Mouse (Mus musculus): ENCODE measurements around the gene Slc40a1.
A peak's percentile ranks its signal among the peaks of the same experiment; 100 is the strongest.

The Slc40a1 gene

GRCm38 (mm10) chr1:45926393-45926763 is at the start of gene Slc40a1:
Slc40a1 (minus strand) TSS chr1:45926523.
- no peak for DNase-seq

GRCm38 (mm10) chr1:45971314-45971713 is 45.0 kb upstream of the Slc40a1 start:
- no peak for DNase-seq

- DNase-seq, result no peak
Observed at GRCm38 (mm10) chr1:45948988-45949387, 22.7 kb upstream of the Slc40a1 start.

GRCm38 (mm10) chr1:45947843-45948242 is 21.5 kb upstream of the Slc40a1 start:
- no peak for DNase-seq

GRCm38 (mm10) chr1:45931127-45931526 is 4.8 kb upstream of the Slc40a1 start:
- DNase-seq, result no peak

DNA sequence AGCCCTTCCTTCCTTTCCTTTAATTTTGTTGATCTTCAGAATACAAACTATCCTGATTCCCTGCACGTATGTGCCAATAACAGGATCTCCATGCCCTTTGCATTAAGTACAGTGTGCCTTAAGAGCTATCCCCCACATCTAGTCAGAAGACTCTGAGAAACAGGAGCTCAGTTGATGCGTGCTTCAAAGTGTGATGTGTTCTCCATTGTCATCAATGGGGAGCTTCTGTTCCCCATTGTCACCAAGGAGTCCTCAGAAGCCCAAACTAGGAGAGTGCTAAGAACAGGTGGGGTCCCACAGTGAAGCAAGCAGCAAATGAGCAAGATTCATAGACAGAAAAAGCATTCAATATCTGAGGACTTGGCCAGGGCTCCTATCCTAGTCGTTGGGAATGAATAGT is 588 bp upstream of the Slc40a1 start:
- DNase-seq, result no peak

DNA sequence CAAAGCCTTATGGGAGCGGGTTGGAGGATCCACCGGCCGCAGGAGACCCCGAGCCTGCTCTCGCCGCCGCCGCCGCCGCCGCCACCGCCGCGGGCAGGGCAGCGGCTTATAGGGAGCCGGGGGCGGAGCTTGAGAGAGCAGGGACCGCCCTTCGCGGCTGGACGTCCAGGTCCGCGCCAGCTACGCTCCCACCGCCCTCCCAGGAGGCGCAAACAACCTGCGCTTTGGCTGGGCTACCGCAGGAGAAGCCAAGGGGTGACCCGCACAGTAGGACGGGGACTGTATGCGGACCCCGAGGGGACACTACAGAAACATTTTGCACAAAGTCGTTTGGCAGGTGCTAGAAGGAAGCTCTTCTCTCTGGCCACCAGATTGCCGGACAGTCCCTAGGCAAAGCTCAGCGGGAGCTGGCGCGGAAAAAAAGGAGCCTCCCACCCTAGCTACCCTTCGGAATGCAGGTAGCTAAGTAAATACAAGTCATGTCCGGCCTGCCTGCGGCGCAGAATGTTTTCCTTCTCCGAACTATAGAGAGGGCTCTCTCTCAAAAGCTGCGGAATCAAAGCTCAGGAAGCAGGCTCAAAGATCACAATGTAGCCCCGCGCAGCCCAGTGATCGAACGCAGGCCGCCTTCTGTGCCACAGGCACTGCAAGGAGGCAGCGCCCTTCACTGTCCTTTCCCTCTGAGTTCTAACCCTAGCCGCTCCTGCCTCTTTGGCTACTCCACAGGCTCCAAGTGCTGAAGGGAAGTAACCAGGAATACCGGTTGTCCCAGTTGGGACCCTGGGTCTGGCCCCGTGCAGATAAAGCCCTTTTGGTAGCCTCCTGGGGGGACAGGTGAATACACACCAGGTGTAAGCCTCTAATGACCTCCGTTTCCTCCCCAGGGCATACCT is 577 bp downstream of the Slc40a1 start:
- peak; percentile 74 for DNase-seq

GRCm38 (mm10) chr1:45925131-45925499 is 1.2 kb downstream of the Slc40a1 start:
- no peak for DNase-seq

GRCm38 (mm10) chr1:45924516-45924915 is 1.8 kb downstream of the Slc40a1 start:
- no peak for DNase-seq

DNA sequence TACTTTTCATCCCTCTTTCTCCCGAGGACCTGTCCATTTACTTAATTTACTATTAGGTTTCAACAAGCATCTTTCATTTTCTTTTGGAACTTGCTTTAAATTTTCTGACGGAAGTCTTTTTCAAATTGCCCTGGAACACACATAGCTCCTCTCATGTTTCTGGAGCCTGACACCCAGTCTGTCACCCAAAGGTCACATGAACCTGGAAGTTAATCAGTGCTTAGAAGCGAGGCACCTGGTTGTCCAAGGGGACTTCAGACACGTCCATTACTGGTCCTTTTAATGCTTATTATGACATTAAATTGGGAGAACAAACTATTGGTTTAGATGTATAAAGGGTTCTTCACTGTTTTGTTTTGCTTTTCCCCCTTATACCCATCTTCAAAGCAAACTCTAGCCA is 3.0 kb downstream of the Slc40a1 start:
- no peak for DNase-seq

DNA sequence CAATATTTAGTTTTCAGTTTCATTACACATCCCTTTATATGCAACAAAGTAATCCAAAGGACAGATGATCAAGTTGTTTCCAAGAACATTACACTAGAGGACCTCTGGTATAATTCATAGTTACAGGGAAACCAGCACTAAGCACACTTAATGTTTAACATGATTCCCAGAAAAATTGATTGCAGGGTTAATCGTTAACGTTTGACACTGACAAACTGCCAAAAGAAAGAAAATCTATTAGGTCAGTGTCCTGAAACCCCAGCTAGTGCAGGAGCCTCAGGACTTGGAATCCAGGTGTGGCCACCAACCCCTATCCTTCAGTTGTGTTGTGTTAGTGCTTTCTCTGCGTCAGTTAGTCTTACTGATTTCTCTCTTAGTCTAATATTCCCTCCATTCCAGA is 5.6 kb downstream of the Slc40a1 start:
- no peak for DNase-seq

DNA sequence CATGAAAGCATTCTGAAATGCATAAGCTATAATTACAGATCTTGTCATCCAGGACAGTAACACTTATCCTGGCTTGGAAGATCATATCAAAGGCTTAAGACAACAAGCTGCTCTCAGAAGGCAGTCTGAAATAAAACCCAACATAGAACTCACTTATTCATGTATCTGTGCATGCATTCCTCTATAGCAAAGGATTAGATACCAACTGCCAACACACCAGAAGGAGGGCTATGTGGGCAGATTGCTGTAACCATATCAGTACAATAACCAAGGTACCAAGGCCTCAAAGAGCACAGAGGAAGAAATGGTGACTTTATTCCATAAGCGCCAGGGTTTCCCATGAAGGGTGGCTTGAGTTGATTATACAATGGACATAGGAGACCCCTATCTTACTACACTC is 6.6 kb downstream of the Slc40a1 start:
- DNase-seq, result no peak

GRCm38 (mm10) chr1:45917136-45917803 is 9.1 kb downstream of the Slc40a1 start:
- no peak for DNase-seq

DNA sequence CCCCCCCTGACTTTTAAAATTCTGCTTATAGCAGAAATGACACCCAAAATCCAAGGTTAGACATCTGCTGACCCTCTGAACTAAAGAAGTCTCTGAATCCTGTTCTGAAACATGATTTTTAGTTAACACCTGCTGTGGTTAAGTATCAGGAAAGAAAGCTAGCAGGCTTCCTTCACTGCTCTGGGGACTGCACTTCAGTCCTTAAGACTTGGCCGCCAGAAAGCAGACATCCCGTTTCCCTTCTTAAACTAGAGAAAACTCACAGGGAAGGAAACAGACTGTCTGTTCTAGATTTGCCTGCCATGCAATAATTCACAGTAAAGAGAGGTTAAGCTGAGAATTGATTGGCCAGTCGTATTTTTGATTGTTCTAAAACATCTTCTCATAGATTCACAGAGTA is 10.1 kb downstream of the Slc40a1 start:
- DNase-seq, result no peak

- DNase-seq, result no peak
Observed at GRCm38 (mm10) chr1:45914236-45914635, 12.1 kb downstream of the Slc40a1 start.

GRCm38 (mm10) chr1:45905107-45905821 is 21.1 kb downstream of the Slc40a1 start:
- no peak for DNase-seq

- DNase-seq, result no peak
Observed at GRCm38 (mm10) chr1:45904161-45904560, 22.2 kb downstream of the Slc40a1 start.

GRCm38 (mm10) chr1:45898044-45898443 is 28.3 kb downstream of the Slc40a1 start:
- DNase-seq, result no peak

DNA sequence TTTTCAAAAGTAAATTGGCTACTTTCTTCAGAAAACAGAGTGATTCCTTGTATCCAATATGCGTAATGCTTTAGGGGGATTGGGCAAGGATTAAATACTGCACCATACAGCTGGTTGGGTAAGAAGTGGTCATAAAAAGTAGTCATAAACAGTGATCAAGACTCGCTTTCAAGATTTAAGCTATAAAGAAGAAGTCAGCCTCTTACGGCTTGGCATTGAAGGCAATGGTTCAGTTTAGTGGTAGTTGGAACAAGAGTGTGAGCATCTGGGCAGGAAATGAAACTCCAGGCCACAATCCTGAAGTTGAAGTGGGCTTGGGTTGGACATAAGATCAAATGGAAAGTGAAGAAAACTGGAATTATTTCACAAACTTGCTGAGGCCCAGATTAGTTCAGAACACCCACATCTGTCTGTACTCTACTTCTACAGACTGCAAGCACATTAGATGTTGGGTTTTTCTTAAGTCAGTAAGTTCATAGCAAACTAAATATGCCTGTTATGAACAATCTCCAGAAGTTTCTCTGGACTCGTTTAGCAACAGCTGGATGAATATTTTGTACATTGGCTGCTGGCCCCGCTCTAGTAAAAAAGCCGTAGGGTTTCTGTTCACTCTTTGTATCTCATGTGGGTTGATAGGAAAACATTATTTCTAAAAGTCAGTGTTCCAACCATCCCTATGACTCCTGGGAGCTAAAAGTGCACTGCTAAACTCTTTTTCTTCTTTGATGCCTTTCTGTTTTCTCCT is 32.0 kb downstream of the Slc40a1 start:
- DNase-seq, result no peak

DNA sequence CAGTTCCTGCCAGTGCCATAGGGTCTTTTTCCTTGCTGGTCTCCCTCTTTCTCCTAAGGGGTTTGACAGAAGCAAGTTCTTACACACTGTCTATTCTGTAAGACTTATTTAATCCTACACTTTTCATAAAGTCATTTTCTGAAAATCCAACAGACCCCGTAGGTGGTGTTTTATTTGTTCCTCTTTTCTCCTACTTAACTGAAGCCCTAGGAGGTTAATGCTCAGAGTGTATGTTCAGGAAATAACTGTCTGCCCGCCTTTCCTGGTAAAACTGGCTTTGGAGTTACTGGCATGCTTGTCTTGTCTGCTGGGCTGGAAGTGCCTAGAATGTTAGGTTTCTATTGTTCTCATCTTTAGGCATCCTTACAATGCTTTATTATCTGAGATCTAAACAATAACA is 34.3 kb downstream of the Slc40a1 start:
- no peak for DNase-seq

DNA sequence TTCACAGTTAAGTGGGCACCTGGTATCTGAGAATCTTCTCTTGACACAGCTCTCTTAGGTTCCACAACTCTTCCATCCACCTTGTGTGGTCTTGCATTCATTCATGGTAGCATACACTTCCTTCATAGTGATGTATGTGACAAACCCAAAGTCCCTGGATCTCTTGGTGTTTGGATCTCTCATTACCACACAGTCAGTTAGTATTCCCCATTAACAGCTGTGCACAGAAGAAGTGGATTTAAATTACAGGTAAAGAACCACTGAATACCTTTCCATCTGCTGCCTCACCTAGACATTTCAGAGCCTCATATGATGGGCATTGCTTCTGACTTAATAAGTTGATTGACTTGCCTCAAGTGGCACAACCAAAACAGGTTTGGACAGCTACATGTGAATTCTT is 36.1 kb downstream of the Slc40a1 start, which contains the start of gene Gm5269:
Gene Gm5269, minus strand, starts transcription at position 101 of the 400 bp plus-strand sequence.
- DNase-seq, result no peak

- no peak for DNase-seq
Observed at GRCm38 (mm10) chr1:45886800-45887199, 39.5 kb downstream of the Slc40a1 start.

DNA sequence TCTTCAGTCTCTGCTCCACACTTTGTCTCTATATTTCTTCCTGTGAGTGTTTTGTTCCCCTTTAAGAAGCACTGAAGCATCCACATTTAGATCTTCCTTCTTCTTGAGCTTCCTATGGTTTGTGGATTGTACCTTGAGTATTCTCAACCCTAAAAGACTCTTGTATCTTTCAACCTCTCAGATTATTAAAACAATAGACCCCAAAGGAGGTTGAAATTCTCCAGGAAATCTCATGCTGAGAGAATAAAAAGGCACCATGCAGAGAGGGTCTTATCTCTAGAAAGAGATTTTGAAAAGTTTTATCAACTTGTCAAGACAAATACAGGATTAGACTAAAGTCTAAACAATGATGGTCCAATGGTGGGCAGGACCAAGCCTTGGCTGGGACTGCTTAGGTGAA is 42.9 kb downstream of the Slc40a1 start:
- no peak for DNase-seq

Measured in right cerebral cortex, adult 18-20 months (tissue).